Mouse (Mus musculus) embryo, embryonic 10.5 days (tissue): ENCODE measurements around the gene Ttc1.

Experiments
- DNase-seq: peaks from one replicate; pipeline ENCODE4 v3.0.0-alpha.2; 2015; ENCODE audit warnings: low spot score

The Ttc1 gene

GRCm38 (mm10) chr11:43703552-43703951, 44.3 kb downstream of the Ttc1 start:
- DNase-seq: no peak

GRCm38 (mm10) chr11:43700291-43700690, 47.5 kb downstream of the Ttc1 start:
- no peak for DNase-seq

GRCm38 (mm10) chr11:43698621-43699020, 49.2 kb downstream of the Ttc1 start:
- no peak for DNase-seq

GRCm38 (mm10) chr11:43696623-43697022, 51.2 kb downstream of the Ttc1 start:
- no peak for DNase-seq

GRCm38 (mm10) chr11:43688850-43689249, 59.0 kb downstream of the Ttc1 start:
- DNase-seq: no peak

- peak; percentile 56 for DNase-seq
Measured at GRCm38 (mm10) chr11:43682415-43683217, 65.2 kb downstream of the Ttc1 start.

GRCm38 (mm10) chr11:43681472-43682414, 66.1 kb downstream of the Ttc1 start, which contains the start of gene Pwwp2a:
Pwwp2a (plus strand) TSS chr11:43681998.
- DNase-seq: peak; percentile 99
